Mouse (Mus musculus): Measurements from ENCODE around the gene Golm1.

DNA sequence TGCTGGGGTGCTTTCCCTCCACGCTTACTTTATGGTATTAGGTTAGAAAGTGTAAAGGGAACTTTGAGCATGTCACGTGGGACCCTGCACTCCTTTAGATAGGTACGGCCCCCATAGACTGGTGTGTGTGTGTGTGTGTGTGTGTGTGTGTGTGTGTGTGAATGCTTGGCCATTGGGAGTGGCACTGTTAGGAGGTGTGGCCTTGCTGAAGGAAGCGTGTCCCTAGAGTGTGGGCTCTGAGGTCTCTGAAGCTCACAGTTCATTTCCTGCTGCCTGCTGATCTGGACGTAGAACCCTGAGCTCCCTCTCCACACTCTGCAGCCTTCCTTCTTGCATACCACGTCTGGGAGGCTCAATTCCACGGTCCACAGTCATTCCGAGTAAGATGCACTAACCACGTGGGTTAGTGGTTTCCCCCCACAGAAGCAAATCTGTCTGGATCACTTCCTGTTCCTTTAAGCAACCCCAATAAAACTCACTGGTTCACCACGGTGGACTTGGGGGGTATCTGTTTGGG is 19.2 kb downstream of the Golm1 start:
- TF ChIP-seq CTCF (IDR thresholded peaks at IDR 0.05; ENCODE audit: control insufficient read depth, insufficient read depth, low read length) (no peak), POLR2A (IDR thresholded peaks at IDR 0.05; ENCODE audit: borderline replicate concordance, control insufficient read depth, low read depth, low read length) (no peak)
